Mouse (Mus musculus): ENCODE data around the gene Kif1a.

Gene Kif1a

GRCm38 (mm10) chr1:93030060-93030459 is 71.7 kb downstream of the Kif1a start:
- ATAC-seq (ENCODE audit: insufficient number of reproducible peaks, low FRiP score, low TSS enrichment) = no peak

GRCm38 (mm10) chr1:93029387-93029786 is 72.4 kb downstream of the Kif1a start:
- ATAC-seq (ENCODE audit: insufficient number of reproducible peaks, low FRiP score, low TSS enrichment) = no peak

GRCm38 (mm10) chr1:93026600-93026999 is 75.2 kb downstream of the Kif1a start:
- ATAC-seq (ENCODE audit: insufficient number of reproducible peaks, low FRiP score, low TSS enrichment) = no peak

GRCm38 (mm10) chr1:93020602-93021001 is 81.1 kb downstream of the Kif1a start:
- ATAC-seq (ENCODE audit: insufficient number of reproducible peaks, low FRiP score, low TSS enrichment) = no peak

- ATAC-seq (ENCODE audit: insufficient number of reproducible peaks, low FRiP score, low TSS enrichment) = peak; percentile 36; the same call in 1 of the 2 replicates
These were observed 83.0 kb downstream of the Kif1a start for GRCm38 (mm10) chr1:93018716-93019115.

- no peak for ATAC-seq (ENCODE audit: insufficient number of reproducible peaks, low FRiP score, low TSS enrichment)
These were observed 86.6 kb downstream of the Kif1a start for GRCm38 (mm10) chr1:93015136-93015535.

- ATAC-seq (ENCODE audit: insufficient number of reproducible peaks, low FRiP score, low TSS enrichment) = peak; percentile 49; the same call in 1 of the 2 replicates
These were observed 87.3 kb downstream of the Kif1a start for GRCm38 (mm10) chr1:93014460-93014859.

- no peak for ATAC-seq (ENCODE audit: insufficient number of reproducible peaks, low FRiP score, low TSS enrichment)
These were observed 88.4 kb downstream of the Kif1a start for GRCm38 (mm10) chr1:93013367-93013766.

- no peak for ATAC-seq (ENCODE audit: insufficient number of reproducible peaks, low FRiP score, low TSS enrichment)
These were observed 89.6 kb downstream of the Kif1a start for GRCm38 (mm10) chr1:93012103-93012585.

- no peak for ATAC-seq (ENCODE audit: insufficient number of reproducible peaks, low FRiP score, low TSS enrichment)
These were observed 91.0 kb downstream of the Kif1a start for GRCm38 (mm10) chr1:93010731-93011130.

GRCm38 (mm10) chr1:93009196-93009595 is 92.6 kb downstream of the Kif1a start:
- no peak for ATAC-seq (ENCODE audit: insufficient number of reproducible peaks, low FRiP score, low TSS enrichment)

- ATAC-seq (ENCODE audit: insufficient number of reproducible peaks, low FRiP score, low TSS enrichment) = no peak
These were observed 95.7 kb downstream of the Kif1a start, which contains the start of gene Aqp12 for GRCm38 (mm10) chr1:93006061-93006460. Aqp12 (plus strand) TSS chr1:93006334.

GRCm38 (mm10) chr1:92992880-92993279 is 108.9 kb downstream of the Kif1a start:
- no peak for ATAC-seq (ENCODE audit: insufficient number of reproducible peaks, low FRiP score, low TSS enrichment)

- no peak for ATAC-seq (ENCODE audit: insufficient number of reproducible peaks, low FRiP score, low TSS enrichment)
These were observed 109.4 kb downstream of the Kif1a start for GRCm38 (mm10) chr1:92992214-92992855.

GRCm38 (mm10) chr1:92989891-92990290 is 111.9 kb downstream of the Kif1a start:
- no peak for ATAC-seq (ENCODE audit: insufficient number of reproducible peaks, low FRiP score, low TSS enrichment)

- no peak for ATAC-seq (ENCODE audit: insufficient number of reproducible peaks, low FRiP score, low TSS enrichment)
These were observed 112.9 kb downstream of the Kif1a start for GRCm38 (mm10) chr1:92988894-92989293.

- ATAC-seq (ENCODE audit: insufficient number of reproducible peaks, low FRiP score, low TSS enrichment) = no peak
These were observed 116.8 kb downstream of the Kif1a start for GRCm38 (mm10) chr1:92984999-92985398.

- ATAC-seq (ENCODE audit: insufficient number of reproducible peaks, low FRiP score, low TSS enrichment) = no peak
These were observed 118.7 kb downstream of the Kif1a start for GRCm38 (mm10) chr1:92982931-92983605.

- no peak for ATAC-seq (ENCODE audit: insufficient number of reproducible peaks, low FRiP score, low TSS enrichment)
These were observed 120.5 kb downstream of the Kif1a start for GRCm38 (mm10) chr1:92981056-92981845.

GRCm38 (mm10) chr1:92979073-92979602 is 122.6 kb downstream of the Kif1a start:
- ATAC-seq (ENCODE audit: insufficient number of reproducible peaks, low FRiP score, low TSS enrichment) = no peak

- ATAC-seq (ENCODE audit: insufficient number of reproducible peaks, low FRiP score, low TSS enrichment) = no peak
These were observed 123.1 kb downstream of the Kif1a start for GRCm38 (mm10) chr1:92978645-92979044.
